Mouse (Mus musculus): ENCODE data around the gene Dock4. TPM values are rescaled to one million over a fixed set of nuclear protein-coding genes. Genes with fewer than 3 reads are reported as not detected.

The Dock4 gene
- 0.56 and 0.59 TPM in 2 replicates for polyA plus RNA-seq (2012; rRNA removed)

- no peaks in the 10 kb centered on the region for H3K27me3 ChIP-seq (ENCODE audit: control insufficient read depth, insufficient read depth, low read length)
- TF ChIP-seq POLR2A (IDR thresholded peaks at IDR 0.05; ENCODE audit: control insufficient read depth, low read depth, low read length) = peak; percentile 51
- TF ChIP-seq CTCF (IDR thresholded peaks at IDR 0.05; ENCODE audit: control insufficient read depth, insufficient read depth, insufficient replicate concordance, low read depth, low read length) = no peak
- H3K4me3 ChIP-seq (ENCODE audit: control insufficient read depth, low read depth, low read length) = peak within 1 kb of the TSS; percentile 90
- no peaks in the 10 kb centered on the region for H3K36me3 ChIP-seq (ENCODE audit: control insufficient read depth, insufficient read depth, low read length)
- H3K27ac ChIP-seq (ENCODE audit: control insufficient read depth, insufficient read depth, low read depth, low read length) = no peak within 1 kb of the TSS; the same call in 1 of the 2 replicates
- peaks cover 8% of the 10 kb centered on the region for H3K4me1 ChIP-seq (ENCODE audit: control insufficient read depth, insufficient read depth, low read length)
Observed at GRCm38 (mm10) chr12:40445648-40446449, at the start of gene Dock4, which contains the start of gene Zfp277. Dock4 (plus strand) TSS chr12:40445952. Zfp277 (minus strand) TSS chr12:40445902.

- no peaks in the 10 kb centered on the region for H3K27me3 ChIP-seq (ENCODE audit: control insufficient read depth, insufficient read depth, low read length)
- TF ChIP-seq POLR2A (IDR thresholded peaks at IDR 0.05; ENCODE audit: control insufficient read depth, low read depth, low read length) = no peak
- TF ChIP-seq CTCF (IDR thresholded peaks at IDR 0.05; ENCODE audit: control insufficient read depth, insufficient read depth, insufficient replicate concordance, low read depth, low read length) = no peak
- H3K4me3 ChIP-seq (ENCODE audit: control insufficient read depth, low read depth, low read length) = no peak overlapping the region
- no peaks in the 10 kb centered on the region for H3K36me3 ChIP-seq (ENCODE audit: control insufficient read depth, insufficient read depth, low read length)
- H3K27ac ChIP-seq (ENCODE audit: control insufficient read depth, insufficient read depth, low read depth, low read length) = no peak overlapping the region
- no peaks in the 10 kb centered on the region for H3K4me1 ChIP-seq (ENCODE audit: control insufficient read depth, insufficient read depth, low read length)
Observed at GRCm38 (mm10) chr12:40398916-40399315, 46.8 kb upstream of the Dock4 start.

GRCm38 (mm10) chr12:40399386-40399785 is 46.4 kb upstream of the Dock4 start:
- Histone ChIP-seq H3K27me3 (ENCODE audit: control insufficient read depth, insufficient read depth, low read length) (no peaks in the 10 kb centered on the region), H3K4me3 (ENCODE audit: control insufficient read depth, low read depth, low read length) (no peak overlapping the region), H3K36me3 (ENCODE audit: control insufficient read depth, insufficient read depth, low read length) (no peaks in the 10 kb centered on the region), H3K27ac (ENCODE audit: control insufficient read depth, insufficient read depth, low read depth, low read length) (no peak overlapping the region), H3K4me1 (ENCODE audit: control insufficient read depth, insufficient read depth, low read length) (no peaks in the 10 kb centered on the region)
- no peak for TF ChIP-seq POLR2A (IDR thresholded peaks at IDR 0.05; ENCODE audit: control insufficient read depth, low read depth, low read length)
- TF ChIP-seq CTCF (IDR thresholded peaks at IDR 0.05; ENCODE audit: control insufficient read depth, insufficient read depth, insufficient replicate concordance, low read depth, low read length) = no peak

- H3K4me3 ChIP-seq (ENCODE audit: control insufficient read depth, low read depth, low read length) = no peak overlapping the region
- no peak overlapping the region for H3K27ac ChIP-seq (ENCODE audit: control insufficient read depth, insufficient read depth, low read depth, low read length)
- H3K4me1 ChIP-seq (ENCODE audit: control insufficient read depth, insufficient read depth, low read length) = no peaks in the 10 kb centered on the region
- H3K27me3 ChIP-seq (ENCODE audit: control insufficient read depth, insufficient read depth, low read length) = no peaks in the 10 kb centered on the region
- TF ChIP-seq CTCF (IDR thresholded peaks at IDR 0.05; ENCODE audit: control insufficient read depth, insufficient read depth, insufficient replicate concordance, low read depth, low read length) = no peak
- no peak for TF ChIP-seq POLR2A (IDR thresholded peaks at IDR 0.05; ENCODE audit: control insufficient read depth, low read depth, low read length)
- H3K36me3 ChIP-seq (ENCODE audit: control insufficient read depth, insufficient read depth, low read length) = no peaks in the 10 kb centered on the region
Observed at GRCm38 (mm10) chr12:40399812-40400211, 45.9 kb upstream of the Dock4 start.

GRCm38 (mm10) chr12:40414682-40415311 is 31.0 kb upstream of the Dock4 start:
- peaks cover 2% of the 10 kb centered on the region for H3K4me1 ChIP-seq (ENCODE audit: control insufficient read depth, insufficient read depth, low read length)
- no peaks in the 10 kb centered on the region for H3K27me3 ChIP-seq (ENCODE audit: control insufficient read depth, insufficient read depth, low read length)
- TF ChIP-seq POLR2A (IDR thresholded peaks at IDR 0.05; ENCODE audit: control insufficient read depth, low read depth, low read length) (no peak), CTCF (IDR thresholded peaks at IDR 0.05; ENCODE audit: control insufficient read depth, insufficient read depth, insufficient replicate concordance, low read depth, low read length) (no peak)
- no peak overlapping the region for H3K27ac ChIP-seq (ENCODE audit: control insufficient read depth, insufficient read depth, low read depth, low read length)
- peak overlapping the region; percentile 68 for H3K4me3 ChIP-seq (ENCODE audit: control insufficient read depth, low read depth, low read length)
- H3K36me3 ChIP-seq (ENCODE audit: control insufficient read depth, insufficient read depth, low read length) = no peaks in the 10 kb centered on the region

- Histone ChIP-seq H3K4me1 (ENCODE audit: control insufficient read depth, insufficient read depth, low read length) (peaks cover 2% of the 10 kb centered on the region), H3K4me3 (ENCODE audit: control insufficient read depth, low read depth, low read length) (peak overlapping the region; percentile 66; the same call in 1 of the 2 replicates), H3K27ac (ENCODE audit: control insufficient read depth, insufficient read depth, low read depth, low read length) (no peak overlapping the region), H3K27me3 (ENCODE audit: control insufficient read depth, insufficient read depth, low read length) (no peaks in the 10 kb centered on the region), H3K36me3 (ENCODE audit: control insufficient read depth, insufficient read depth, low read length) (no peaks in the 10 kb centered on the region)
- TF ChIP-seq CTCF (IDR thresholded peaks at IDR 0.05; ENCODE audit: control insufficient read depth, insufficient read depth, insufficient replicate concordance, low read depth, low read length) = no peak
- TF ChIP-seq POLR2A (IDR thresholded peaks at IDR 0.05; ENCODE audit: control insufficient read depth, low read depth, low read length) = no peak
Observed at GRCm38 (mm10) chr12:40415312-40415925, 30.3 kb upstream of the Dock4 start.

GRCm38 (mm10) chr12:40417257-40417656 is 28.5 kb upstream of the Dock4 start:
- Histone ChIP-seq H3K27me3 (ENCODE audit: control insufficient read depth, insufficient read depth, low read length) (no peaks in the 10 kb centered on the region), H3K4me3 (ENCODE audit: control insufficient read depth, low read depth, low read length) (no peak overlapping the region), H3K36me3 (ENCODE audit: control insufficient read depth, insufficient read depth, low read length) (no peaks in the 10 kb centered on the region), H3K4me1 (ENCODE audit: control insufficient read depth, insufficient read depth, low read length) (peaks cover 2% of the 10 kb centered on the region), H3K27ac (ENCODE audit: control insufficient read depth, insufficient read depth, low read depth, low read length) (no peak overlapping the region)
- TF ChIP-seq CTCF (IDR thresholded peaks at IDR 0.05; ENCODE audit: control insufficient read depth, insufficient read depth, insufficient replicate concordance, low read depth, low read length) (no peak), POLR2A (IDR thresholded peaks at IDR 0.05; ENCODE audit: control insufficient read depth, low read depth, low read length) (no peak)
